Mouse (Mus musculus) liver, adult 2 months (tissue): ENCODE measurements around the gene Nbr1. TPM values are rescaled to one million over a fixed set of nuclear protein-coding genes. Genes with fewer than 3 reads are reported as not detected.

Experiments used
- DNase-seq: peaks from one replicate; pipeline ENCODE4 v3.0.0-alpha.2; 2011; ENCODE audit warnings: low read depth, low spot score; ENCODE audit errors: extremely low read depth
- H3K27ac ChIP-seq: fragments of 200-500 bp; replicated peaks from 2 replicates; pipeline ENCODE4 v1.5.1; 2012; ENCODE audit warnings: low read depth, mild to moderate bottlenecking, control low read depth, inconsistent platforms, low read length; ENCODE audit not compliant: insufficient read depth
- H3K27me3 ChIP-seq: fragments of 200-500 bp; 2 replicates; pipeline ENCODE4 v1.6.1; 2012; ENCODE audit warnings: mild to moderate bottlenecking, moderate library complexity, low read length, inconsistent platforms; ENCODE audit not compliant: control insufficient read depth, insufficient read depth
- H3K36me3 ChIP-seq: fragments of 200-500 bp; 2 replicates; pipeline ENCODE4 v1.6.1; 2012; ENCODE audit warnings: low read length, inconsistent platforms; ENCODE audit not compliant: control insufficient read depth, insufficient read depth
- H3K4me1 ChIP-seq: fragments of 200-500 bp; 2 replicates; pipeline ENCODE4 v1.6.1; 2011; ENCODE audit warnings: low read length; ENCODE audit not compliant: control insufficient read depth, insufficient read depth
- H3K4me3 ChIP-seq: fragments of 200-500 bp; 2 replicates; pipeline ENCODE4 v1.5.1; 2011; ENCODE audit warnings: low read depth, mild to moderate bottlenecking, control low read depth, low read length, moderate library complexity; ENCODE audit not compliant: insufficient read depth
- H3K79me2 ChIP-seq: fragments of 200-500 bp; 2 replicates; pipeline ENCODE4 v1.6.1; 2012; ENCODE audit warnings: inconsistent platforms, mild to moderate bottlenecking, low read length, moderate library complexity; ENCODE audit not compliant: control insufficient read depth, insufficient read depth
- H3K9ac ChIP-seq: fragments of 200-500 bp; 2 replicates; pipeline ENCODE4 v1.6.1; 2012; ENCODE audit warnings: low read depth, mild to moderate bottlenecking, control low read depth, inconsistent platforms, low read length
- CTCF ChIP-seq: fragments of 200-500 bp; IDR thresholded peaks from 2 replicates; pipeline ENCODE4 v1.5.1; 2011; ENCODE audit warnings: low read depth, low read length, control low read depth
- POLR2A ChIP-seq: fragments of 200-500 bp; IDR thresholded peaks from 2 replicates; pipeline ENCODE4 v1.6.1; 2011; ENCODE audit warnings: low read length, control low read depth; ENCODE audit not compliant: insufficient read depth; ENCODE audit errors: extremely low read depth
- WGBS: fragments of 180-500 bp; shearing (Covaris S2); methylation state at CpG from one replicate; pipeline ENCODE4 v1.1.7; 2018; 5-methylcytosine and 5-hydroxymethylcytosine counted together
- polyA plus RNA-seq: library from polyadenylated mRNA; depleted of rRNA; stranded (reverse); fragments of >200 nt; gene quantifications from 2 replicates; pipeline ENCODE4 v1.2.3, GENCODE M21; 2012
- total RNA-seq: library from RNA; depleted of rRNA; stranded (reverse); fragments of >200 nt; gene quantifications from 2 replicates; pipeline ENCODE4 v1.2.3, GENCODE M21; 2014

The Nbr1 gene
- total and polyA plus RNA-seq, 2 experiments, result 141 to 211 TPM

GRCm38 (mm10) chr11:101585805-101586204, 33.9 kb downstream of the Nbr1 start:
- H3K79me2 ChIP-seq, result no peaks in the 10 kb centered on the region
- H3K4me1 ChIP-seq, result peaks cover 13% of the 10 kb centered on the region
- H3K36me3 ChIP-seq, result peaks cover 46% of the 10 kb centered on the region
- peak overlapping the region; percentile 10 for H3K27ac ChIP-seq
- DNase-seq, result no peak
- whole genome bisulfite sequencing, result 49% methylated on average over 4 of the region's 4 CpGs
- no peak overlapping the region for H3K4me3 ChIP-seq
- no peaks in the 10 kb centered on the region for H3K27me3 ChIP-seq
- TF ChIP-seq POLR2A, result no peak
- no peak for TF ChIP-seq CTCF
- no peak overlapping the region for H3K9ac ChIP-seq

- DNase-seq, result peak; percentile 68
- WGBS, result 62% methylated on average over 10 of the region's 10 CpGs
- H3K27ac ChIP-seq, result no peak overlapping the region
- H3K9ac ChIP-seq, result no peak overlapping the region
- H3K79me2 ChIP-seq, result no peaks in the 10 kb centered on the region
- H3K4me3 ChIP-seq, result no peak overlapping the region
- no peaks in the 10 kb centered on the region for H3K27me3 ChIP-seq
- H3K36me3 ChIP-seq, result peaks cover 44% of the 10 kb centered on the region
- no peak for TF ChIP-seq CTCF
- no peak for TF ChIP-seq POLR2A
- H3K4me1 ChIP-seq, result peaks cover 3% of the 10 kb centered on the region
Observed at GRCm38 (mm10) chr11:101587676-101588075, 35.7 kb downstream of the Nbr1 start.

GRCm38 (mm10) chr11:101588868-101589267, 36.9 kb downstream of the Nbr1 start:
- H3K79me2 ChIP-seq, result no peaks in the 10 kb centered on the region
- H3K36me3 ChIP-seq, result peaks cover 42% of the 10 kb centered on the region
- H3K4me1 ChIP-seq, result peaks cover 3% of the 10 kb centered on the region
- H3K9ac ChIP-seq, result 0 out of 2 replicates have a peak overlapping the region, but pooled peaks have one; percentile 13
- peak; percentile 66 for DNase-seq
- no peak overlapping the region for H3K4me3 ChIP-seq
- H3K27ac ChIP-seq, result peak overlapping the region; percentile 45
- TF ChIP-seq CTCF (no peak), POLR2A (no peak)
- no peaks in the 10 kb centered on the region for H3K27me3 ChIP-seq
- WGBS, result 61% methylated on average over 7 of the region's 7 CpGs

GRCm38 (mm10) chr11:101589444-101589843, 37.5 kb downstream of the Nbr1 start:
- DNase-seq, result peak; percentile 94
- WGBS, result 11% methylated on average over 5 of the region's 5 CpGs
- Histone ChIP-seq H3K9ac (no peak overlapping the region), H3K4me3 (no peak overlapping the region), H3K4me1 (peaks cover 3% of the 10 kb centered on the region), H3K27me3 (no peaks in the 10 kb centered on the region), H3K36me3 (peaks cover 40% of the 10 kb centered on the region), H3K79me2 (no peaks in the 10 kb centered on the region), H3K27ac (peak overlapping the region; percentile 45)
- TF ChIP-seq CTCF (peak; percentile 84), POLR2A (no peak)

GRCm38 (mm10) chr11:101589989-101590624, 38.2 kb downstream of the Nbr1 start:
- Histone ChIP-seq H3K4me3 (no peak overlapping the region), H3K27ac (no peak overlapping the region), H3K9ac (no peak overlapping the region), H3K27me3 (no peaks in the 10 kb centered on the region), H3K79me2 (no peaks in the 10 kb centered on the region), H3K36me3 (peaks cover 35% of the 10 kb centered on the region), H3K4me1 (peaks cover 3% of the 10 kb centered on the region)
- TF ChIP-seq POLR2A, result no peak
- TF ChIP-seq CTCF, result no peak
- no peak for DNase-seq
- 82% methylated on average over 12 of the region's 12 CpGs for WGBS

GRCm38 (mm10) chr11:101599156-101599555, 47.2 kb downstream of the Nbr1 start, which contains the start of gene Gm11634:
Gene Gm11634 (minus strand): TSS chr11:101599256.
- TF ChIP-seq POLR2A (no peak), CTCF (no peak)
- H3K4me1 ChIP-seq, result no peaks in the 10 kb centered on the region
- no peak for DNase-seq

More at GRCm38 (mm10) chr11:101599156-101599555, 47.2 kb downstream of the Nbr1 start, which contains the start of gene Gm11634:
- Histone ChIP-seq H3K36me3 (no peaks in the 10 kb centered on the region), H3K9ac (no peak within 1 kb of the TSS), H3K27me3 (no peaks in the 10 kb centered on the region), H3K27ac (no peak within 1 kb of the TSS), H3K79me2 (no peaks in the 10 kb centered on the region), H3K4me3 (no peak within 1 kb of the TSS)
- 80% methylated on average over 6 of the region's 6 CpGs for WGBS
